Mouse (Mus musculus): ENCODE measurements around the gene Cenpj.

The Cenpj gene

GRCm38 (mm10) chr14:56575416-56575815 lies at the start of gene Cenpj, which contains the start of gene Parp4:
Cenpj (minus strand) TSS chr14:56575425.
Parp4 (plus strand) TSS chr14:56575619.
- in situ Hi-C loops (cut with MboI; ENCODE audit: low sequenced_read_pairs), result no loop called here

DNA sequence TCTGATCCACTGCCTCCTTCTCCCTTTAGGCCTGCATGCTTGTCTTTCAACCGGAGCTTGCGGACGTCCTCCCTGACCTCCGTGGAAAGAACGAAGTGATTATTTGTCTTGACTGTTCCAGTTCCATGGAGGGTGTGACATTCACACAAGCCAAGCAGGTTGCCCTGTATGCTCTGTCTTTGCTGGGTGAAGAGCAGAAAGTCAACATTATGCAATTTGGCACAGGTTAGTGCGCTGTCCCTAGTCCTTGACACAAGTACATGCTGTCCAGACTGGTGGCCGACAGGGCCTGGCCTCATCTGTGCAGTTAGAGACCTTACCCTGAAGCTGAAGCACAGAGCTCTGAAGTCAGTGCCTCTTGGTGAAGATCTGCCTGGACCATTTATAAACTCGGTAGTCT lies 45.2 kb upstream of the Cenpj start:
- in situ Hi-C loops (cut with MboI; ENCODE audit: low sequenced_read_pairs), result no loop called here

- in situ Hi-C loops (cut with MboI; ENCODE audit: low sequenced_read_pairs), result no loop called here
Observed at GRCm38 (mm10) chr14:56617470-56617869, 42.2 kb upstream of the Cenpj start.

DNA sequence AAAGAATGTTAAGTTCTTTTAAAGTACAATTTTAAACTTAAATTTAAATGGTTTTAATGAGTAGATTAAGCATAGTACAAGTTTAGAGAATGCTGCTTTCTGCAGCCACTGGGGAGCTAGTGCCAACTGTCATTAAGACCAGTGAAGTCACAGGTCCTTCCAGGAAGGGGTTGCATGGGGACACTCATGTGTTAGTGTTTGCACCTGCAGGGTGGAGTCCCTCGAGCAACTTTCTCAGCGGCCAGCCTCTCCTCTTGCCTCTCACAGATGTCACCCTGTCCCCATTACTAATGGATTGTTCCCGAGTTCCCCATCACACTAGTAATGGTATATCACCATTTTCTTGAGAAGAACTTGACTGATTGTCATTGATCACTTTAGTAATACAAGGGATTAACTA lies 38.0 kb upstream of the Cenpj start:
- in situ Hi-C loops (cut with MboI; ENCODE audit: low sequenced_read_pairs), result no loop called here

GRCm38 (mm10) chr14:56605136-56605535 lies 29.9 kb upstream of the Cenpj start:
- in situ Hi-C loops (cut with MboI; ENCODE audit: low sequenced_read_pairs), result no loop called here

DNA sequence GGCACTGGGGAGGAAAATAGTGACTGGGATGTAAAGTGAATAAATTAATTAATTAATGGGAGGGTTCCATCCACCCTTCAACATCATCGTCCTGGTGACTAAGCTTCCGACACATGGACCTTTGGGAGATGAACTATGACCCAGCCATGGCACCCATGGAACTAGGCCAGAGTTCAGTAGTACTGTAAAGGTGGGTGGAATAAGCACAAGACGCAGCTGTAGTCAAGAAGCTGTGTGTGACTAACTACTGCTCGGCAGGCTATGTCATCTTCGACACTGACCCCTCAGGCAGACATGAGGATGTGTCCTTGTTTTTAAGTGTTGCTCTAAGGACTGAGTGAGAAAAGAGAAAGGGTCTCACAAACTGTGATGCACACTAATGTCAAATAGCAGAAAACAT lies 29.2 kb upstream of the Cenpj start:
- in situ Hi-C loops (cut with MboI; ENCODE audit: low sequenced_read_pairs), result no loop called here

DNA sequence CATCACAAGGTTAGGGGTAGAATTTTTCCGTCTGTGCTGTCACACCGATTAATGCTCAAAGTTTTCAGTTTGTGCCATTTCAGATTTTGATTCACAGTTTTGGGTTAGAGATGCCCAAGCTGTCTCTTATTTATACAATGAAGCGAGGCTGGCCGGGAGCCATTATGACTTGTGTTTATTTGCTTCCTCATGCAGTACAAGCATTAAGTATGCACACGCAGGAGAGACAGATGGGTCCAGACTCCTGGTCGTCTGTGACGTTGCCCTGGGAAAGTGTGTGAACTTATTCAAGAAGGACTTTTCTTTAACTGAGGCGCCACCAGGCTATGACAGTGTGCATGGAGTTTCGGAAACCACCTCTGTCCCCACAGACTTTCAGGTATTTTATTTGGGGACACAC lies 26.8 kb upstream of the Cenpj start:
- in situ Hi-C loops (cut with MboI; ENCODE audit: low sequenced_read_pairs), result no loop called here

DNA sequence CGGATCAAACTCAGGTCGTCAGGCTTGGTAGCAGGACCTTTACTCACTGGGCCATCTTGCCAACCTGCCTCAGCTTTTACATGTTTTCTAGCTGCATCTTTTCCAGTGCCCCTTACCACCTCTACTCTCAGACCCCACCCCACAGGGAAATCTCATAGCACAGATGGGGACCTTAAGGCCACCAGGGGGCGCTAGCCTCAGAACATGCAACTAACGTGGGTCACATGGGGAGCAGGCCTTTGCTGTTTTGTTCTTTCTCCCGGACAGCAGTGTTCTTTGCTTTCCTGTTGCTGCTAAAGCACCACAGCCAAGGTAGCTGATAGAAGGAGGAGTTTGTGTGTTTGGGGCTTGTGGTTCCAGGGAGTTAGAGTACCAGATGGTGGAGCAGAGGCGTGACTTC lies 23.5 kb upstream of the Cenpj start:
- in situ Hi-C loops (cut with MboI; ENCODE audit: low sequenced_read_pairs), result no loop called here

GRCm38 (mm10) chr14:56594811-56595210 lies 19.6 kb upstream of the Cenpj start:
- in situ Hi-C loops (cut with MboI; ENCODE audit: low sequenced_read_pairs), result no loop called here

DNA sequence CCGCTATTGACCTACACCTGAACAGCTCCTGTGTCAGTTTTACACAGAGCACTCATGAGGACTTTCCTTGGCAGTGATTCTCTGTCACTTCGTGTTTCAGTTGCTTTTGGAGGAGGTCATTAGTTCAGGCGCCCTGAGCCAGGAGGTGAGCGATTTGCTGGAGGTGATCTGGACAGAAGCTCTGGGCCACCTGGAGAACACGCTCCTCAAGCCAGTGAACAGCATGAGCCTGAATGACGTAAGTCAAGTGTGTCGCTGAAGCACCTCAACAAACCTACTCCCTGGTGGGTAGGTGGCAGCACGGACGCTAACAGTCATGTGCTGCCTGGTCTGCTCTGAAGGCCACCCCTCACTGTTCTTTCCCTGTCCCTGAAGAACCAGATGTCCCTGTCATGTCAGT lies 17.0 kb upstream of the Cenpj start:
- in situ Hi-C loops (cut with MboI; ENCODE audit: low sequenced_read_pairs), result no loop called here

DNA sequence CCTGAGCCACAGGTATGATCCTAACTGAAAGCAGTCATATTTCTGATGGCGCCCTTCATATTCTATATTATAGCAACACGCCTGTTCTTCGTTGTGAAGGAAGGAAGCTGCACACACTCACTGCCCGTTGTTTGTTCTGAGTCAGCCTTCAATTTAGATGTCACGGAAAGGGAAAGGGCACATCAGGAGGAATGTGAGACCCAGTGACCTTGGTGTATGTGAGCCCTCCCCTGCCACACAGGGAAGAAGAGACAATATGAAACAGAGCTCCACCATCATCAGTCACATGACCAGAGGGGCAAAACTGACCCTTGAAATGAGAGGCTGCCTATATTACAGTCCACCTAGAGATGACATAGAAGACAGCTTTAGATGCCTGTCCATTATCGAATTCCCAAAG lies 7.1 kb upstream of the Cenpj start:
- in situ Hi-C loops (cut with MboI; ENCODE audit: low sequenced_read_pairs), result no loop called here

DNA sequence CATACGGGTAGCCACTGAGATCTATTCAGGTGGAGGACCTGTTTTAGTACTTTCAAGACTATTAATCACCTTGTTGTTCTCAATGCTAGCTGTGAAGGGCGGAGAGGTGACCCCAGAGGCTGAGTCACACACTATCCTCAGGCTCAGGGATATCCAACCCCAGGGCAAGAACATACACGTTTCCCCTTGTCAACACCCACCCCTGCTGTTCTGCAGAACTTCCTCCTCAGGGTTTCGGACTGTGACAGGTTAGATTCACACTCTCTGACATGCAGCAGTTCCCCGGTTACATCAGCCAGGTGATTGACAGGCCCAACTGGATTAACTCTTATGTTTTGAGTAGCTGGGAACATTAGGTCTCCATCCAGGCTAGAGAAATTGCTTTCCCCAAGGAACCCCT lies 5.9 kb upstream of the Cenpj start:
- in situ Hi-C loops (cut with MboI; ENCODE audit: low sequenced_read_pairs), result no loop called here

DNA sequence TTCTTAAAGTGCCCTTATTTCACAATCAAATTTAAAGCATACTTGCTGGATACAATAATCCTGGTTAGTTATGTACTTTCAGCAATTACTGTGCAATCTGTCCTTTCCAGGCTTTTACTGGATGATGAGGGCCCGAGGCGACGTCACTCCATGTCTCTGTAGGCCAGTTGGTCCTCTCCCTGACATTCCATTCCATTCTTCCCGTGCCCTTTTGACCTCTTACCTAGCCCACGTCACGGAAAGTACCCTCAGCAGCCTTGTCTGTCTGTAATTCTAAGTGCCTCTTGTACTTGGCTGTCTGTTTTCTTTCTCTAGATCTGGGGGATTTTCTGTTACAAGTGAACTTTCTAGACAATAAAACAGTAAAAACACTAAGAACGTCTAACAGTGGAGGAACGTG lies 3.8 kb upstream of the Cenpj start:
- in situ Hi-C loops (cut with MboI; ENCODE audit: low sequenced_read_pairs), result no loop called here

DNA sequence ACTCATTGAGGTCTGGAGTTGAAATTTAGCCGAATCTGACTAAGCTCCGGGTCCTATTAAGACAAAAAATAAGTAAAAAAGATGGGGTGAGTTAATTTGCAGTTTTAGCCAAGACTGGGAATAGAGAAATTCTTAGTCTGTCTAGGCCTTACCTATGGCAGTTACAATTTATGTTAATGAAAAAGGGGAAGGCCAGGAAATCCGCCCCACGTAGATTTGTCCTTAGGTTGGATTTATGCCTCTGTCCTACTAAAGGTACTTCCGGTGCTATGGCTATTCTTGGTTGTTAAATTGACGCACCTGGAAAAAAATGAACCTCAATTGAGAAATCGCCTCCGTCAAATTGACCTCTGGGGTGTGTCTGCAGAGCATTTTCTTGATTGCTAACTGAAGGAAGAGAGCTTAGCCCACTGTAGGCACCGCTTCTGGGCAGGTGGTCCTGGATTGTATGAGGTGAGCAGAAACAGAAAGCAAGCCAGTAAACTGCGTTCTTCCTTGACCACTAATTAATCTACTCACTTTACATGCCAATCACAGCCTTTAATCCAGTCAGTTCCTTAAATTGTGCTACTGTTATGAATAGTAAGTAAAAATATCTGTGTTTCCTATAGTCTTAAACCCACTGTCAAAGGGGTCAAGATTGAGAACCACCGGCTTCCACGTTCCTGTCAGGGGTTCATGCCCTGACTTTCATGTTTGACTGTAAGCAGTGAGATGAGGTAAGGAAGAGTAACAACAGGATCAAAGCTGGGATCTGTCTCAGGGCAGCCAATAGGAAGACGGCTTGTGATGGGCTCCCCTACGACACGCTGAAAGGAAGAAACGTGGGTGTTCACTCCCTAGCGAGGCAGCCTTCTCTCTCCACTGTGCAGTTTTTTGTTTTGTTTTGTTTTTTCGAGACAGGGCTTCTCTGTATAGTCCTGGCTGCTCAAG lies 1.0 kb upstream of the Cenpj start:
- in situ Hi-C loops (cut with MboI; ENCODE audit: low sequenced_read_pairs), result no loop called here

GRCm38 (mm10) chr14:56572546-56572945 lies 2.7 kb downstream of the Cenpj start:
- in situ Hi-C loops (cut with MboI; ENCODE audit: low sequenced_read_pairs), result no loop called here

DNA sequence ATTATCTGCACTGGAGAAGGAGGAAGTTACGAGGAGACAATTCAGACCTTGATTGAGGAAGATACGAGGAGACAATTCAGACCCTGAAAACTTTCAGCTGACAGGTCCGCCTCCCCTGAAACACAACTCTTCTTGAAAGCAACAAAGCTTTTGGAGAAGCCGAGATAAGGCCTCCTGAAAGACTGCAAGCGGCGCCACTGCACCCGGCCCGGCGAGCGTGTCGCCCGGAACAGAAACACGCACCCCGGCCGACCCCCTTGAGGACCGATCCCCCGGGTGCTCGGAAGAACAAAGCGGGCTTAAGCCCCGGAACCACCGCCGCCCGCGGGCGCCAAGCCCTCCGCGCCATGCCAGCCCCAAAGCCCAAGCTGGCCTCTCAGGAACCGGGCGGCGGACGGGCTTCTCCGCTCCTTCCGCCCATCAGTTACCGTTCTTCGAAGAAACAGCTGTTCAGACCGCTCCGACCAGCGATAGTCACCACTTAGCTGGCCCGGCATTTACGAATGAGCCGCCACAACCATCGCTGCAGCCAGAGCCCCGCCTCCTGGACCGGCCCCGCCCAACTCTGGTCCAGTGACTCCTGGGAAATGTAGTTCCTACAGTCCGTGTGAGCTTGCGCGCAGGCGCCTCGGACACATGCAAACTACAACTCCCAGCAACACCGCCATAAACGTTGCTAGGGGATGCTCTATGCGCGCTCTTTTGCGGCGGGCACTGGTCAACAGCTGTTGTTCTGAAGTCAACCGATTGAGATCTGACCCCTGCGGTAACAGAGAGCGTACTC lies 3.7 kb downstream of the Cenpj start:
- in situ Hi-C loops (cut with MboI; ENCODE audit: low sequenced_read_pairs), result no loop called here

DNA sequence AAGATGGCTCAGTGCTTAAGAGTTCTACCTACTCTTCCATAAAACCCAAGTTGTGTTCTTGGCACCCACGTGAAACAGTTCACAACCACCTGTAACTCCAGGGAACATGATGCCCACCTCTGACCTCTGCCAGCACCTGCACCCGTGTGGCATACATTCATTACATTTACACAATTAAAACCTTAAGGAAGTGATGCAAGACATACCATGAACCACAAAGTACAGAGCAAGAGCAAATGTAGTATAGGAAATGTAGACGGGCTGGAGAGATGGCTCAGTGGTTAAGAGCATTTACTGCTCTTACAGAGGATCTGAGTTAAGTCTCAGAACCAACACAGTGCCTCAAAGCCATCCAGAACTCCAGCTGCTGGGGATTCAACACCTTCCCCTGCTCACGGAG lies 6.2 kb downstream of the Cenpj start:
- in situ Hi-C loops (cut with MboI; ENCODE audit: low sequenced_read_pairs), result no loop called here

DNA sequence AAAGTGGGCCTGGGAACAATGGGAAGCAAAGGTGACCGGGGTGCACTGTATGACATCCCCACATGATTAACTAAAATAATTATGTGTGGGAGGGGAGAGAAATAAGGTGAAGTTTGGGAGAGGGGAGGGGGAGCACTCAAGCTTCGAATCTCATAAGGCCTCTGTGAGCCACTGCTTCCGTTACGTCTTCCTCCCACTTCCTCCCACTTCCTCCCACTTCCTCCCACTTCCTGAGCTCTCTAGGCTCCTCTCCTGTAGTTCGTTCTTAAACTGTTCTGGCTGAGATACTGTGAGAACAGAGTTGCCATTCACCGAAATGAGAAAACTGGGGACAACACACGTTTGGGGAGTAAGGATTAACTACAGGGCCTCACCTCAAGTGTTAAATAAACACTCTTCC lies 7.7 kb downstream of the Cenpj start:
- in situ Hi-C loops (cut with MboI; ENCODE audit: low sequenced_read_pairs), result no loop called here

GRCm38 (mm10) chr14:56559134-56559533 lies 16.1 kb downstream of the Cenpj start:
- in situ Hi-C loops (cut with MboI; ENCODE audit: low sequenced_read_pairs), result no loop called here

DNA sequence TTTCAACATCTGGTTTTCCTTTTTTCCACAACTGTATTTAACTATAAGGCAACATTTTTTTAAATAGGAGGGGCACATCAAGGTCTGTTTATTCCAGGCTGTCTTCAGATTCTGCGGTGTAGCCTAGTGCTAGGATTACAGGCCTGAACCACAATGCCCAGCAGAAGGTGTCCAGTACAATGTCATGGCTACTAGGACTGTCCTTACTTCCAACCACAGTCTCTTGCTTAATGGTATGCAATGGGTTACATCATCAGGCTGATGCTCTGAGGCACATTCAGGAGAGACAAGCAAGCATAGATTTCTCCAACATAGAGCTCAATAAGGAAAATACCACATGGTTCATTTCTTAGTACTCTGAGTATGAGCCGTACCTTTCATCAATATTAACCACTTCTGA lies 20.5 kb downstream of the Cenpj start:
- in situ Hi-C loops (cut with MboI; ENCODE audit: low sequenced_read_pairs), result no loop called here

- in situ Hi-C loops (cut with MboI; ENCODE audit: low sequenced_read_pairs), result no loop called here
Observed at GRCm38 (mm10) chr14:56553331-56553730, 21.9 kb downstream of the Cenpj start.

DNA sequence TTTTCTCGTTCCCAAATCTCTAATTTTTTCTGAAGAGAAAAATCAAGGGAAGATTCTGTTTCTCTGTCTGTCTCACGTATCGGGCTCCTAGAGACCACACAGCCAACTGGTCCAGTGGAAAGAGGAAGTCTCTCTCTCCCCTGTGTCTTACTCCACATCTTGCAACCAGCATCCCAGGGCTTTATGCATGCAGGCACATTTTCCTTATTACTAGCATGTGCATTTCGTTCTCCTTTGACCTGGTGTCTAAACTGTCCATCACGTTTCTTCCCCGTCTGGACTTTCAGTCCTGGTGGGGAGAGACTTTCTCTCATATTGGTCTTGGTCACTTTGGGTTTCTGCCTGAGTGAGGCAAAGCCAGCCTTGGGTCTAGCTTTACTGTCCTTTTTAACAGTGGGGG lies 22.3 kb downstream of the Cenpj start:
- in situ Hi-C loops (cut with MboI; ENCODE audit: low sequenced_read_pairs), result no loop called here
